Mouse (Mus musculus): ENCODE results near the gene Lims1.

DNA sequence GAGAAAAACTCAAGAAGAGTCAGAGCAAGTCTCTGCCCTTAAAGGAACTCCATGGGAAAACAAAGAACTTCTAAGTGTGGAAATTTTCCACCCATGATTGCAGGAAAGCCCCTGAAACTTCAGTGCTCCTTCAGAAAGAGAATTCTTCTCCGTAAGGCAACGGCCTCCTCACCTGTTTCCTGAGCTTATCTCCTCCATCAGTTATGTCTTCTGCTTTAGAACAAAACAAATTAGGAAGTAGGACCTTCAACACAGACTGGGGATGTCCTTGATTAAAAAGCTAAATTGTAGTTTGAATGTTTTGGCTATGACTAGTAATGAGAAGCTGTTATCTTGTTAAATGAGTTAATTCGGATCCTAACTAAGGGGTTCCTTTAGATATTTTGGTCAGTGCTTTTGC is 20.3 kb downstream of the Lims1 start:
- TF ChIP-seq POLR2A (IDR thresholded peaks at IDR 0.05; ENCODE audit: control insufficient read depth, low read depth, low read length) (no peak), CTCF (IDR thresholded peaks at IDR 0.05; ENCODE audit: control insufficient read depth, insufficient read depth, insufficient replicate concordance, low read depth, low read length) (no peak)
